Mouse (Mus musculus): ENCODE measurements around the gene Atxn1. TPM values are rescaled to one million over a fixed set of nuclear protein-coding genes. Genes with fewer than 3 reads are reported as not detected.

The Atxn1 gene
- polyA plus RNA-seq, 1 experiment from 2014 or later: 5.9 TPM

- peaks cover 30% of the 10 kb centered on the region for H3K4me1 ChIP-seq (ENCODE audit: insufficient read depth, low read length)
- no peaks in the 10 kb centered on the region for H3K27me3 ChIP-seq (ENCODE audit: insufficient read depth, low read length)
- WGBS: 23% methylated on average over 3 of the region's 3 CpGs
- no peak overlapping the region for H3K4me3 ChIP-seq (ENCODE audit: low read length)
- H3K36me3 ChIP-seq (ENCODE audit: insufficient read depth, low read length): peaks cover 5% of the 10 kb centered on the region; the same call in 1 of the 2 replicates
- H3K4me2 ChIP-seq (replicated peaks; ENCODE audit: low read depth, low read length): no peak overlapping the region
- no peak overlapping the region; the same call in 1 of the 2 replicates for H3K9ac ChIP-seq (replicated peaks; ENCODE audit: low read length)
- ATAC-seq (ENCODE audit: low FRiP score, low TSS enrichment): peak; percentile 24; the same call in 1 of the 2 replicates
- H3K9me3 ChIP-seq (ENCODE audit: low read length): no peaks in the 10 kb centered on the region
- peak overlapping the region; percentile 63 for H3K27ac ChIP-seq (ENCODE audit: low read length)
These were observed 440.5 kb downstream of the Atxn1 start for GRCm38 (mm10) chr13:45524305-45524704.

DNA sequence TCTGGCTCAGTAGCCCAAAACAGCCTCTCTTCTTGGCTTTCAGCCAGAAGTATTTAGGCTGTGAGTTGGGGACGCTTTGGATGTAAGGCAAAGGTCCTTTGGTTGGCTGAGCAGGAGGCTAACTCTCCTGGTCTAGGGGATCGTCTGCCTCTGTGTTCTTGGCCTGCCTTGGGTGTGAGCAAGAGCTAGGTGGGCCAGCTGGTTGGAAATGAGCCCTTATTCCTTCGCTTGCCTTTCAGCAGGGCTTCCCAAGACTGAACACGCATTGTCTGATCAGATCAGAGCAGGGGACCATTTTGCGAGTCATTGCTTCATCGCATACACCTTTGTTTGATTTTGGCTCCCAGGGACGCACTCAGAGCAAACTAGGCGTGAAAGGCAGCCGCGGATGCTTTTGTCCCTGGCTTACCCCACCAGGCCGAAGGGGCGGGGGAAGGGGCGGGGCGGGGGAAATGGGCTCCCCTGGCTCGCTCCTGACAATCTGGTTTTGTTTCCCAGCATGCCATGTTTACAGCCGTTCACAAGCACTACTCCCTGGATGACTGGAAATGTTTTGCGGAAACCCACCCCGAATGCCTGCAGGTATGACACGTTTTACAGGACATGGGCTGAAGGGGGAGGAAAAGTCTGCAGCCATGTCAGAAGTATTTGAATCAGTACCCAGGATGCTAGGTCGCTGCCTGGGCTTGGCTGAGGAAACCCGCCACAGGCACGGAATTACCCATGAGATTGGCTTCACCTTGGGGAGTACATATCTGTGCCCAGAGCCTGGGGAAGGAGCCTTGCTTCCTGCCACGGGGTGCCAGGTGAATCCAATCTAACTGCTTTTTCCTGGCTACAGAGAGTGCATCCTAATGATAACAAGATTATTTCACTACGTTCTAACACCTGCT is 448.1 kb downstream of the Atxn1 start:
- Histone ChIP-seq H3K4me1 (ENCODE audit: insufficient read depth, low read length) (peaks cover 49% of the 10 kb centered on the region), H3K27me3 (ENCODE audit: insufficient read depth, low read length) (no peaks in the 10 kb centered on the region), H3K4me2 (replicated peaks; ENCODE audit: low read depth, low read length) (peak overlapping the region; percentile 42), H3K4me3 (ENCODE audit: low read length) (peak overlapping the region; percentile 20), H3K9me3 (ENCODE audit: low read length) (no peaks in the 10 kb centered on the region), H3K9ac (replicated peaks; ENCODE audit: low read length) (peak overlapping the region; percentile 22; the same call in 1 of the 2 replicates), H3K27ac (ENCODE audit: low read length) (peak overlapping the region; percentile 56), H3K36me3 (ENCODE audit: insufficient read depth, low read length) (peaks cover 5% of the 10 kb centered on the region; the same call in 1 of the 2 replicates)
- 7% methylated on average over 24 of the region's 24 CpGs for WGBS
- ATAC-seq (ENCODE audit: low FRiP score, low TSS enrichment): peak; percentile 65

- Histone ChIP-seq H3K9me3 (ENCODE audit: low read length) (no peaks in the 10 kb centered on the region), H3K4me2 (replicated peaks; ENCODE audit: low read depth, low read length) (no peak overlapping the region), H3K27ac (ENCODE audit: low read length) (peak overlapping the region; percentile 55; the same call in 1 of the 2 replicates), H3K9ac (replicated peaks; ENCODE audit: low read length) (no peak overlapping the region), H3K4me1 (ENCODE audit: insufficient read depth, low read length) (peaks cover 60% of the 10 kb centered on the region), H3K27me3 (ENCODE audit: insufficient read depth, low read length) (no peaks in the 10 kb centered on the region), H3K4me3 (ENCODE audit: low read length) (no peak overlapping the region), H3K36me3 (ENCODE audit: insufficient read depth, low read length) (no peaks in the 10 kb centered on the region)
- 23% methylated on average over 8 of the region's 8 CpGs for WGBS
- ATAC-seq (ENCODE audit: low FRiP score, low TSS enrichment): no peak
These were observed 449.9 kb downstream of the Atxn1 start for GRCm38 (mm10) chr13:45514832-45515422.

DNA sequence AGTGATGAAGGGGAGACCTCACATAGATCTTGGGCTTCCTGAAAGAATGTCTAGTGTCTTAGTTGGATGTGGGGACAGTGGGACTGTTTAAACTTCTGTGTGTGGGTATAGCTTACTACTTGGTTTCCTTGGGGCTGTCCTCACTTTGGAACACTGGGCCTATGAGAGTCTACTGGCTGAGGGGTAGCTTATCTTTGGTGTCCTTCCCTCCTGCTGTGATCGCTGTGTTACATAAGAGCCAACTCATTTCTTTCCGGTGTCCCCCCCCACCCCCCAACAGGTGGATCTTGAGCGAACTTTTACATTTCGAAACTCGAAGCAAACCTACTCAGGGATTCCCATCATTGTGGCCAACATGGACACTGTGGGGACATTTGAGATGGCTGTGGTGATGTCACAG is 450.7 kb downstream of the Atxn1 start:
- H3K27ac ChIP-seq (ENCODE audit: low read length): no peak overlapping the region
- H3K4me3 ChIP-seq (ENCODE audit: low read length): no peak overlapping the region

GRCm38 (mm10) chr13:45513009-45513984 is 451.5 kb downstream of the Atxn1 start:
- Histone ChIP-seq H3K4me1 (ENCODE audit: insufficient read depth, low read length) (peaks cover 74% of the 10 kb centered on the region), H3K27ac (ENCODE audit: low read length) (peak overlapping the region; percentile 58; the same call in 1 of the 2 replicates), H3K27me3 (ENCODE audit: insufficient read depth, low read length) (no peaks in the 10 kb centered on the region), H3K9me3 (ENCODE audit: low read length) (no peaks in the 10 kb centered on the region), H3K9ac (replicated peaks; ENCODE audit: low read length) (no peak overlapping the region), H3K4me2 (replicated peaks; ENCODE audit: low read depth, low read length) (no peak overlapping the region), H3K36me3 (ENCODE audit: insufficient read depth, low read length) (no peaks in the 10 kb centered on the region), H3K4me3 (ENCODE audit: low read length) (no peak overlapping the region)
- 72% methylated on average over 12 of the region's 12 CpGs for WGBS
- no peak for ATAC-seq (ENCODE audit: low FRiP score, low TSS enrichment)

More for the DNA sequence above, 450.7 kb downstream of the Atxn1 start:
- no peak for ATAC-seq (ENCODE audit: low FRiP score, low TSS enrichment)
- Histone ChIP-seq H3K9me3 (ENCODE audit: low read length) (no peaks in the 10 kb centered on the region), H3K36me3 (ENCODE audit: insufficient read depth, low read length) (no peaks in the 10 kb centered on the region), H3K9ac (replicated peaks; ENCODE audit: low read length) (no peak overlapping the region), H3K27me3 (ENCODE audit: insufficient read depth, low read length) (no peaks in the 10 kb centered on the region), H3K4me1 (ENCODE audit: insufficient read depth, low read length) (peaks cover 66% of the 10 kb centered on the region), H3K4me2 (replicated peaks; ENCODE audit: low read depth, low read length) (no peak overlapping the region)
- WGBS: 91% methylated on average over 5 of the region's 5 CpGs

DNA sequence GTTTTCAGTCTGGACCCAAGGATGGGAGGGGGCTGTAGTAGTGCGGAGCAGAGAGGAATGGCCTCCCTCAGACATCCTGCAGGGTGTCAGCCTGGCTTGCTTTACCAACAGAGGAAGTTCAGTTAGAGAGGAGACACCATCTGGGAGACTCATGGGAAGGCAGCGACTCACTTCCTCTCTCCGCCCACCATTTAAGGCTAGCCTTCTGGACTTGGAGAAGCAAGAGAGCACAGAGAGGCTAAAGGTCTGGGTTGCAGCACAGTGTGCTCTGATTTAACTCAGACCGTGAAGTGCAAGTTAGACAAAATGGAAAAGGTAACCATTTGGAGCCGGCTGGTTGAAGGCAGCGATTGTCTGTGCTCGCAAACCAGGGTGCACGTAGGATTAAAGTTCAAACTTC is 452.3 kb downstream of the Atxn1 start:
- 70% methylated on average over 8 of the region's 8 CpGs for WGBS
- peaks cover 81% of the 10 kb centered on the region for H3K4me1 ChIP-seq (ENCODE audit: insufficient read depth, low read length)

GRCm38 (mm10) chr13:45511706-45512435 is 452.9 kb downstream of the Atxn1 start:
- Histone ChIP-seq H3K9ac (replicated peaks; ENCODE audit: low read length) (no peak overlapping the region), H3K4me3 (ENCODE audit: low read length) (no peak overlapping the region), H3K27me3 (ENCODE audit: insufficient read depth, low read length) (no peaks in the 10 kb centered on the region), H3K36me3 (ENCODE audit: insufficient read depth, low read length) (no peaks in the 10 kb centered on the region), H3K27ac (ENCODE audit: low read length) (peak overlapping the region; percentile 58), H3K4me2 (replicated peaks; ENCODE audit: low read depth, low read length) (no peak overlapping the region), H3K9me3 (ENCODE audit: low read length) (no peaks in the 10 kb centered on the region), H3K4me1 (ENCODE audit: insufficient read depth, low read length) (peaks cover 76% of the 10 kb centered on the region)
- ATAC-seq (ENCODE audit: low FRiP score, low TSS enrichment): no peak
- WGBS: 61% methylated on average over 6 of the region's 6 CpGs

More for the DNA sequence above, 452.3 kb downstream of the Atxn1 start:
- H3K4me2 ChIP-seq (replicated peaks; ENCODE audit: low read depth, low read length): no peak overlapping the region
- ATAC-seq (ENCODE audit: low FRiP score, low TSS enrichment): no peak
- H3K36me3 ChIP-seq (ENCODE audit: insufficient read depth, low read length): no peaks in the 10 kb centered on the region
- H3K4me3 ChIP-seq (ENCODE audit: low read length): no peak overlapping the region
- no peaks in the 10 kb centered on the region for H3K27me3 ChIP-seq (ENCODE audit: insufficient read depth, low read length)
- no peak overlapping the region for H3K9ac ChIP-seq (replicated peaks; ENCODE audit: low read length)
- H3K27ac ChIP-seq (ENCODE audit: low read length): peak overlapping the region; percentile 58
- H3K9me3 ChIP-seq (ENCODE audit: low read length): no peaks in the 10 kb centered on the region

DNA sequence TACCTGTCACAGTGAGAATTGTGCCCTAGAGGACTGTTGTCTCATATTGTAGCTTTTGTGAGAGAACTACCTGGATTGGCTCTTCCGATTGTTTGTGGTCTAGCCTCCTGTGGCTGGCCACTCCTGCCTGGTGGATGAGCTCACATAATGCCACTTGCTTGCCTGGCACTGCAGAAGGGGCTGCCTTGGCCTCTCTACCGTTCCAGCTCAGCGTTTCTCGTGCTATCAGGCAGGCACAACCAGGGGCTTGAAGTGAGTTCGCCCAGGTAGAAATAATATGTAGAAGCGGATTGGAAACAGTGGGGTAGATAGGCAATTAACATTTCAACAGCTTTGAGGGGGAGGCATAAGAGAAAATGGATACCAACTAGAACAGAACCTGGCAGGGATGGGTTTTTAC is 455.4 kb downstream of the Atxn1 start:
- Histone ChIP-seq H3K4me3 (ENCODE audit: low read length) (no peak overlapping the region), H3K36me3 (ENCODE audit: insufficient read depth, low read length) (no peaks in the 10 kb centered on the region), H3K9me3 (ENCODE audit: low read length) (no peaks in the 10 kb centered on the region), H3K27me3 (ENCODE audit: insufficient read depth, low read length) (no peaks in the 10 kb centered on the region), H3K4me2 (replicated peaks; ENCODE audit: low read depth, low read length) (peak overlapping the region; percentile 98; the same call in 1 of the 2 replicates), H3K4me1 (ENCODE audit: insufficient read depth, low read length) (peaks cover 57% of the 10 kb centered on the region), H3K27ac (ENCODE audit: low read length) (no peak overlapping the region), H3K9ac (replicated peaks; ENCODE audit: low read length) (no peak overlapping the region)
- WGBS: 71% methylated on average over 6 of the region's 6 CpGs
- ATAC-seq (ENCODE audit: low FRiP score, low TSS enrichment): no peak

- H3K4me3 ChIP-seq (ENCODE audit: low read length): peak overlapping the region; percentile 69
- no peaks in the 10 kb centered on the region for H3K9me3 ChIP-seq (ENCODE audit: low read length)
- peak overlapping the region; percentile 81 for H3K9ac ChIP-seq (replicated peaks; ENCODE audit: low read length)
- H3K27ac ChIP-seq (ENCODE audit: low read length): peak overlapping the region; percentile 86
- peak overlapping the region; percentile 98 for H3K4me2 ChIP-seq (replicated peaks; ENCODE audit: low read depth, low read length)
- ATAC-seq (ENCODE audit: low FRiP score, low TSS enrichment): peak; percentile 49; the same call in 1 of the 2 replicates
- H3K4me1 ChIP-seq (ENCODE audit: insufficient read depth, low read length): peaks cover 49% of the 10 kb centered on the region
- no peaks in the 10 kb centered on the region for H3K27me3 ChIP-seq (ENCODE audit: insufficient read depth, low read length)
- WGBS: 0% methylated on average over 8 of the region's 8 CpGs
- no peaks in the 10 kb centered on the region for H3K36me3 ChIP-seq (ENCODE audit: insufficient read depth, low read length)
These were observed 456.3 kb downstream of the Atxn1 start for GRCm38 (mm10) chr13:45508495-45508894.
